Mouse (Mus musculus) granulocyte monocyte progenitor cell, adult 5-6 weeks (primary cell): ENCODE measurements at regions not wholly inside any gene's neighbourhood (a gene's known extent, or its start where the extent isn't known, plus 50 kb on each side); places are given as distances from the start of the nearest gene placed in this dataset.
A peak's percentile ranks its signal among the peaks of the same experiment; 100 is the strongest.

Experiments used
- ATAC-seq: replicated peaks from 2 replicates; pipeline ENCODE4 v1.8.0; 2016; ENCODE audit warnings: mild to moderate bottlenecking, moderate TSS enrichment, inconsistent platforms; ENCODE audit not compliant: poor library complexity, severe bottlenecking

GRCm38 (mm10) chr15:24786336-24786735 lies 627.2 kb downstream of the Basp1 start:
- no peak for ATAC-seq

DNA sequence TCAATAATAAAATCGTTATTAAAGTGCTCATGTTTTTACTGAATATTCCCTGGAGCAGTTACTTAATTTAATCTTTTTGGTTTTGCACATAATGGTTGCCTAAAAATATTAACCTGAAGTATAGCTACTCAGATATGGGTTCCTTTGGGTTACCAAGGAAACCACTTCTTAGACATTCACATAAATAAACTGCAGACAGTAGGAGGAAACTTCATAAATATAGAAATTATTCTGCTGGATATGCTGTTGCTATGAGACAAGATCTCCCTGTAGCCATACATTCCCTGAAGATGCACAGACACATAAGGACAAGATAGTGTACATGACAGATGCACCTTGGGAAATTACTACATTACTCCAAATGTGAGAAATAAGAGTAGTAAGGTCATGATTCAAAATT lies 635.3 kb downstream of the Basp1 start:
- no peak for ATAC-seq

GRCm38 (mm10) chr15:24751480-24752157 lies 661.9 kb downstream of the Basp1 start:
- ATAC-seq, result no peak

DNA sequence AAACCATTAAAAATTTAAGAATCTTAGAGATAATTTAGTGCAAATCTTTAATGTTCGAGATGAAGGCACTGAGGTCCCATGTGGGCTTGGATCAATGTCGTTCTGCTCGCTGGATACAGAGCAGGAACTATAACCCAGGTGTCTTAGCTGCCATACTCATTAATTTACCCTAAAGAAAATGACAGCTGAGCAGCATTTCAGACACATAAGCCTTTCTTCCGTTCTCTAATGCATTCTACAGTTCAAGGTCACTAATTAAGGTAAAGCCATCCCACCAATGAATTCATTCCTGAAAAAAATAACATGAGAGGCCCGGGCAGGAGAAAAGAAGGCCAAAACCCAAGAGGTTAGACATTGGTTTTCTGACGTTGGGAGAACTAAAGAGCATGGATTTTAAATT lies 670.3 kb downstream of the Basp1 start:
- no peak for ATAC-seq

- ATAC-seq, result no peak
These were observed 688.4 kb downstream of the Basp1 start for GRCm38 (mm10) chr15:24725170-24725569.

DNA sequence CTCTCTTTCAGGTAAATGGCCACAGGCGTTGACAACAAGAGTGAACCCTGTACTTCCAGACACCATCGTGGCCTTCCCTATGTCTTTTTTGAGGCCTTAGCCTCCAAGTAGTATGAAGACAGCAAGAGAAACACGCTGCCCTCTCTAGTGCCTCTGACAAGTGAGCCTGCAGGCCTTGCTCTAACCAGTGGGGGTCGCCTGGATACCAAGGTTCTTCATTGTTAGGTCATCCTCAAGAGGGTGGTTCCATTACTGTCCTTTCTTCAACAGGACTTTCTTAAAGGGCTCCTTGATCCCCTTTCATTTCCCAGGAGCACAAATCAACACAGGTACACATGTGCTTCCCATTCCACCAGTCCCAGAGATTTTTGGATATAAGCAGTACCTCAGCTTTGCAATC lies 688.9 kb downstream of the Basp1 start:
- ATAC-seq, result no peak

GRCm38 (mm10) chr15:24720346-24720745 lies 693.2 kb downstream of the Basp1 start:
- ATAC-seq, result no peak

GRCm38 (mm10) chr15:24682167-24682566 lies 731.4 kb downstream of the Basp1 start:
- no peak for ATAC-seq

GRCm38 (mm10) chr15:24648938-24649337 lies 764.6 kb downstream of the Basp1 start:
- ATAC-seq, result no peak

GRCm38 (mm10) chr15:24635620-24636019 lies 777.9 kb downstream of the Basp1 start:
- no peak for ATAC-seq

DNA sequence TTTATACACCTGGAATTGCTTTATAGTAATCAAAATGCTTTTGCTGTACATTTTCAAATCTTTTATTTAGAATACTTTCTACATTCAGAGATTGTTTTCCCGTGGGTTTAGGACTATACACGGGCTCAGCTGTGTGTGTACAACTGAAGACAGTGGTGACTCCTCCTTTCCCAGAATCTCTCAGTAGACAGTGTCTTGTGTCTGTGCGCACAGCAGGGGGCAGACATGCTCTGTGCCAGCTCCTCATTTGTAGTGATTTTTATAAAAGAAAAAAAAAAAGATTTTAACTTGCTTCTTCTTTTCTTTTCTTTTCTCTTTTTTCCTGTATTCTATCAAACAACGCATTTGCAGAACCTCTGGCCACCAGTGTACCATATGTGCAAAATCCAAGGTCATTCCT lies 817.3 kb downstream of the Basp1 start:
- peak; percentile 73 for ATAC-seq

DNA sequence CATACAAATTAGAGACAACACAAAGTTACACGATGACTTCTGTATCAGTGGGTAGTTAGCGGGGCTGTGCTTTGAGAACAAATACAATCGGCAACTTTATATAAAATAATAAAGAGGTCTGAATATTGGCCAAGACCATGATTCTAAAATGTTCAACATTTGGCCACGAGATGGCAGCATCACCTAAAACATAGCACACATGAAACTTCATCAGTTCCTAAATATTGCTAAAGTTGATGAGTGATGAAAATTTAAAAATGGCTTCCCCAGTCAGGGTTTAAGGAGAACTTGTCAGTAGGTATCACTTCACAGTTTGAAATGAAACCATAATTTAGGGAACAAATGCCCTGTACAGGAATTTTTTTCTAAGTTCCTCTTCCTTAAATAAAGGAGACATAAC lies 824.6 kb downstream of the Basp1 start:
- ATAC-seq, result peak; percentile 97

- ATAC-seq, result no peak
These were observed 846.6 kb downstream of the Basp1 start for GRCm38 (mm10) chr15:24566981-24567380.

DNA sequence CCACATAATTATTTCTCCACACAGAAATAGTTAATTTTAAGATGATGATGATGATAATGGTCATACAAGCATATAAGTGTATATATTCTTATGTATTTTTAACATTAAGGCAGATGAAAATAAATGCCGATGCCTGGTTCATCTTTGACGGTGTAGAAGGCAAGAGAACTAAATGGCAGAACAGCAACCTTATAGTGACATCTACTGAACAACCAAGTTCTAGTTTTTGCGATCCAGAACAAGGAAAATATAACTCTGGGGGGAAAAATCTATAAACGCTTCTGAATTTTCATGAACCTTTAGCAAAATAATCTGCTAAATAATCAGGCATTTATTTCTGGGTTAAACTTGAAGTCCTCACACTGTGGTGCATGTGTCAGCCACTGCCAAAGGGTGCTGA lies 856.8 kb downstream of the Basp1 start:
- no peak for ATAC-seq

GRCm38 (mm10) chr15:24550108-24550507 lies 863.5 kb downstream of the Basp1 start:
- ATAC-seq, result no peak

DNA sequence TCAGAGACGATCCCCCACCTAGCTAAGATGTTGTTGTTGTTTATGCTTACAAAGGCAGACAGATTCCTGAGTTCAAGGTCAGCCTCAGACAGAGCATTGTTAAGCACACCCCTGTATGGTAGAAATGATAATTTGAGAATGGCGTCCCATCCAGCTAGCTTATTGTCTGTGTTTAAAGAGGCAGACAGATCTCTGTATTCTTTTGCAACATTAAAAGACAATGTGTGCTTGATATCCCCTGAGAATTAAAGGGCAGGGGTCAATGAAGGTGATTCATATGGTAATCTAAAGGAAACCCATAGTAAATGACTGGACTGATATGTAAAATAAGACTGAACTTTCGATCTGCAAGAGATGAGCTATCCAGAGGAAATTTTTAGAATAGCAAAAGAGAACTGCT lies 883.5 kb downstream of the Basp1 start:
- ATAC-seq, result no peak

- ATAC-seq, result no peak
These were observed 886.2 kb downstream of the Basp1 start for GRCm38 (mm10) chr15:24527379-24527778.

GRCm38 (mm10) chr15:24513926-24514325 lies 899.6 kb downstream of the Basp1 start:
- ATAC-seq, result no peak

- no peak for ATAC-seq
These were observed 911.5 kb downstream of the Basp1 start for GRCm38 (mm10) chr15:24501907-24502559.

GRCm38 (mm10) chr15:24486235-24486634 lies 927.3 kb downstream of the Basp1 start:
- ATAC-seq, result no peak

- no peak for ATAC-seq
These were observed 945.3 kb downstream of the Basp1 start for GRCm38 (mm10) chr15:24468239-24468638.

- ATAC-seq, result no peak
These were observed 955.8 kb downstream of the Basp1 start for GRCm38 (mm10) chr15:24457726-24458125.
